Mouse (Mus musculus): ENCODE data around the gene Tbc1d10b.

DNA sequence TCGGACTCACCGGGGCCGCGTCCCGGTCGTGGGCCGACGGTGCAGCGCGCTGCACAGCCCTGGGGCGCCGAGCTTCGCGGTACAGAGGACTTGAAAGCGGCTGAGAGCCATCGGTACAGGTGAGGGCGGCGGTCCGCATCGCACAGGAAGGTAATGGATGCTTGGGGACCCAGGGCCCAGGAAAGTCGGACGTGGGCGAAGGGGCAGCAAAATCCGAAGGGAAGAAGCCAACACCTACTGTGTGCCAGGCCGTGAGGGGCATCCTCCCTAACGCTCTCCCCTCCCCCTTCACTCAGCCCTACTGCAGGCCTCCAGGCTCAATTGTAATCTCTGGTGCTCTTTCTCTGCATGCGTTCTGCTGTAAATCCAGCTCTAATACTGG lies 25.1 kb upstream of the Tbc1d10b start:
- TF ChIP-seq CTCF (conservative IDR thresholded peaks at IDR 0.05; ENCODE audit: low read length) = no peak
- TF ChIP-seq POU5F1 (IDR thresholded peaks at IDR 0.05; ENCODE audit: borderline replicate concordance, low read length) = no peak
- no peak for TF ChIP-seq NANOG (IDR thresholded peaks at IDR 0.05; ENCODE audit: borderline replicate concordance, low read length)
